Mouse (Mus musculus): Measurements from ENCODE around the gene Trem3.

DNA sequence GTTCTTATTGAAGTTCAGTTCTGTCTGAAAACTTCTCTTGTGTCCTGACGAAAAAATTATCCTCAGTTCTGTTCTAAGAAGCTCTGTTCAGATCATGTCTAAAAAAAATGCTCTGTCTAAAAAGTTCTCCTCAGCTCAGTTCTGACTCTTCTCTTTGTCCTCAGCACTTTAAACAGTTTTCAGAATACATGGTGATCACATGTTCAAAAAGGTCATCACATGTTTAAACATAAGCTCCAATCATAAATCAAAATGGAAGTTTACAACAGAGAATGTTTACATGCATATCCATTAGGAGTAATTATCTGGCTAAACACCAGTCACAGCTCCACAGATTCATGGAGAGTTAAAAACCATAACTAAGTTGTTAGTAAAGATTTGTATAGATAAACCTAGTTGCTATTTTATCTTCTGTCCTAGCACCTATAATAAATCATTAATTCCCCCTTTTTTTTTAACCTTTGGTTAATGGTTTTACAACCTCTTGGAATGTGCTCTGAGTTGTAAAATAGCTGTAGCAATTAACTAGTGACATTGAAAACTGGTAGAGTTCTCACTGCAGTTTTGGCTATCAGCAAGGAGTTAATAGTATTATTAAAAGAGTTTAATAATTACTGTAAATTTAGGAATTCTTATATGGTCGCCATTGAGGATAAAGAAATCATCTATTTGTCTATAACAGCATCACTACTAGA is 19.2 kb downstream of the Trem3 start:
- TF ChIP-seq POLR2A (IDR thresholded peaks at IDR 0.05; ENCODE audit: borderline replicate concordance, low read depth, low read length), result no peak
- TF ChIP-seq CTCF (IDR thresholded peaks at IDR 0.05; ENCODE audit: low read depth, low read length), result no peak

Measured in bone marrow macrophage, adult 2 months (primary cell).